Mouse (Mus musculus): ENCODE results near the gene Aplf.

GRCm38 (mm10) chr6:87653904-87654638, 17.9 kb downstream of the Aplf start:
- TF ChIP-seq POLR2A (IDR thresholded peaks at IDR 0.05; ENCODE audit: control insufficient read depth, extremely low read depth, insufficient read depth, low read length, poor library complexity) (no peak), CTCF (IDR thresholded peaks at IDR 0.05; ENCODE audit: borderline replicate concordance, control insufficient read depth, extremely low read depth, insufficient read depth, low read length, poor library complexity) (no peak)
